Mouse (Mus musculus): Measurements from ENCODE around the gene Ppp2r5d. TPM values are rescaled to one million over a fixed set of nuclear protein-coding genes. Genes with fewer than 3 reads are reported as not detected.

The Ppp2r5d gene
- total and polyA plus RNA-seq, 2 experiments: 13.6 to 24.0 TPM

DNA sequence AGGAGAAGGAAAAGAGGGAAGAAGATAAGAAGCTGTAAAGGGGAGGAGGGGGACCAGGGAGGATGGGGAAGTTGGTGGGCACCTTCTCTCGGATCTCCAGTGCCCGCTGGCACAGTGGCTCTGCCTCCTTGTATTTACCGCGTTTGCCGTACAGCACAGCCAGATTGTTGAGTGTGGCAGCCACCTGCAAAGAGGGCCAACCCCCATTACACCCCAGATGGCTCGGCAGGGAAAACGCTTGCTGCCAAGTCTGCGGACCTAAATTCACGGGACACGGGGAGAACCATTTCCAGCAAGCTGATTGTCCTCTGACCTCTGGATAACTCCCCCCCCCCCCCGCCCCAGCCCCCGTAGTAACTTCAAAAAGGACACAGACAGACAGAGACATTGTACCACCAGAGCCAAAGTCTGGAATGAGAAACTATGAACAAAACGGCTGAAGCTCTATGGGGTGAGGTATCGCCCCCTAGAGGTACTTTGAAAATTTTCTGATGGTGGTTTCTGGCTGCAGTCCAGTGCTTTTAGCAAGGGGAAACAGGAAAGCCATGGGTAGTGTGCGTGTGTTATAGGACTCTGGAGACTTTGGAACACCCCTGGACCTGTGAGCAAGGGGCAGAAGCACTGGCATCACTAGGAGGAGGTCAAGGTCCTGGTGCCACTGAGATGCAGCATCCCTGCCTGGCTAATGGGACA lies 67.9 kb downstream of the Ppp2r5d start:
- H3K27me3 ChIP-seq (ENCODE audit: control insufficient read depth, insufficient read depth, low read length): no peaks in the 10 kb centered on the region
- TF ChIP-seq CTCF (IDR thresholded peaks at IDR 0.05; ENCODE audit: low read depth, low read length) (peak; percentile 38; the same call in 1 of the 2 replicates), POLR2A (IDR thresholded peaks at IDR 0.05; ENCODE audit: extremely low read depth, insufficient read depth, low read length) (no peak)
- H3K79me2 ChIP-seq (ENCODE audit: control insufficient read depth, insufficient read depth, low read length): no peaks in the 10 kb centered on the region
- H3K4me1 ChIP-seq (ENCODE audit: control insufficient read depth, insufficient read depth, low read length): no peaks in the 10 kb centered on the region
- DNase-seq (ENCODE audit: extremely low read depth, low read depth, low spot score): peak; percentile 24
- no peak overlapping the region for H3K9ac ChIP-seq (ENCODE audit: low read depth, low read length)
- WGBS: 53% methylated on average over 15 of the region's 15 CpGs
- H3K27ac ChIP-seq (replicated peaks; ENCODE audit: insufficient read depth, low read depth, low read length): no peak overlapping the region
- H3K4me3 ChIP-seq (ENCODE audit: insufficient read depth, low read depth, low read length): no peak overlapping the region
- peaks cover 33% of the 10 kb centered on the region; the same call in 1 of the 2 replicates for H3K36me3 ChIP-seq (ENCODE audit: control insufficient read depth, insufficient read depth, low read length)

Other genes with a start within 250 kb of the Ppp2r5d start
- 0.07 and 0.18 TPM in 2 replicates for gene Ttbk1, start 217.4 kb downstream of the Ppp2r5d start, total RNA-seq (2014; rRNA removed)
- 0.15 and 0.22 TPM in 2 replicates for gene Ttbk1, start 217.4 kb downstream of the Ppp2r5d start, polyA plus RNA-seq (2012; rRNA removed)
- 6.6 and 9.0 TPM in 2 replicates for gene Dnph1, start 208.4 kb downstream of the Ppp2r5d start, total RNA-seq (2014; rRNA removed)
- gene Dnph1, start 208.4 kb downstream of the Ppp2r5d start, polyA plus RNA-seq (2012; rRNA removed): 13.1 and 13.3 TPM in 2 replicates
- 4.1 and 5.1 TPM in 2 replicates for gene Cul9, start 158.7 kb downstream of the Ppp2r5d start, total RNA-seq (2014; rRNA removed)
- gene Cul9, start 158.7 kb downstream of the Ppp2r5d start, polyA plus RNA-seq (2012; rRNA removed): 5.7 and 10.1 TPM in 2 replicates
- 3.4 and 5.4 TPM in 2 replicates for gene Srf, start 148.9 kb downstream of the Ppp2r5d start, total RNA-seq (2014; rRNA removed)
- 32.2 and 45.6 TPM in 2 replicates for gene Srf, start 148.9 kb downstream of the Ppp2r5d start, polyA plus RNA-seq (2012; rRNA removed)
- gene Ptk7, start 75.6 kb downstream of the Ppp2r5d start, total RNA-seq (2014; rRNA removed): 0.65 and 0.87 TPM in 2 replicates
- gene Ptk7, start 75.6 kb downstream of the Ppp2r5d start, polyA plus RNA-seq (2012; rRNA removed): 0.40 and 0.66 TPM in 2 replicates
- gene Klc4, start 59.1 kb downstream of the Ppp2r5d start, total RNA-seq (2014; rRNA removed): 48.1 and 49.0 TPM in 2 replicates
- 46.6 and 55.5 TPM in 2 replicates for gene Klc4, start 59.1 kb downstream of the Ppp2r5d start, polyA plus RNA-seq (2012; rRNA removed)
- gene Mrpl2, start 58.9 kb downstream of the Ppp2r5d start, total RNA-seq (2014; rRNA removed): 58.5 and 71.1 TPM in 2 replicates
- gene Mrpl2, start 58.9 kb downstream of the Ppp2r5d start, polyA plus RNA-seq (2012; rRNA removed): 95.1 and 97.3 TPM in 2 replicates
- gene Cul7, start 54.8 kb downstream of the Ppp2r5d start, total RNA-seq (2014; rRNA removed): 5.0 and 5.4 TPM in 2 replicates
- 5.6 and 7.1 TPM in 2 replicates for gene Cul7, start 54.8 kb downstream of the Ppp2r5d start, polyA plus RNA-seq (2012; rRNA removed)
- 20.3 TPM in 2 replicates for gene Rrp36, start 30.8 kb downstream of the Ppp2r5d start, total RNA-seq (2014; rRNA removed)
- gene Rrp36, start 30.8 kb downstream of the Ppp2r5d start, polyA plus RNA-seq (2012; rRNA removed): 31.6 and 33.5 TPM in 2 replicates
- 52.4 and 60.4 TPM in 2 replicates for gene Mea1, start 26.3 kb downstream of the Ppp2r5d start, total RNA-seq (2014; rRNA removed)
- gene Mea1, start 26.3 kb downstream of the Ppp2r5d start, polyA plus RNA-seq (2012; rRNA removed): 55.2 and 65.9 TPM in 2 replicates
- 23.9 and 44.0 TPM in 2 replicates for gene Klhdc3, start 24.2 kb downstream of the Ppp2r5d start, total RNA-seq (2014; rRNA removed)
- gene Klhdc3, start 24.2 kb downstream of the Ppp2r5d start, polyA plus RNA-seq (2012; rRNA removed): 68.8 and 74.6 TPM in 2 replicates
- gene Pex6, start 6.4 kb upstream of the Ppp2r5d start, total RNA-seq (2014; rRNA removed): 39.5 and 46.4 TPM in 2 replicates
- 94.8 and 104 TPM in 2 replicates for gene Pex6, start 6.4 kb upstream of the Ppp2r5d start, polyA plus RNA-seq (2012; rRNA removed)
- 3,482 and 4,252 TPM in 2 replicates for gene Gnmt, start 24.1 kb upstream of the Ppp2r5d start, total RNA-seq (2014; rRNA removed)
- 4,950 and 5,107 TPM in 2 replicates for gene Gnmt, start 24.1 kb upstream of the Ppp2r5d start, polyA plus RNA-seq (2012; rRNA removed)
- gene Cnpy3, start 47.1 kb upstream of the Ppp2r5d start, total RNA-seq (2014; rRNA removed): 28.5 and 28.6 TPM in 2 replicates
- gene Cnpy3, start 47.1 kb upstream of the Ppp2r5d start, polyA plus RNA-seq (2012; rRNA removed): 38.3 and 40.7 TPM in 2 replicates
- gene Ptcra, start 58.6 kb upstream of the Ppp2r5d start, total RNA-seq (2014; rRNA removed): not detected in 2 replicates
- gene Ptcra, start 58.6 kb upstream of the Ppp2r5d start, polyA plus RNA-seq (2012; rRNA removed): 0.06 TPM in 1 of 2 replicates, not detected in the other
- gene 2310039H08Rik, start 67.5 kb upstream of the Ppp2r5d start, total RNA-seq (2014; rRNA removed): 97.6 and 124 TPM in 2 replicates
- gene 2310039H08Rik, start 67.5 kb upstream of the Ppp2r5d start, polyA plus RNA-seq (2012; rRNA removed): 167 and 185 TPM in 2 replicates
- 41.2 and 43.6 TPM in 2 replicates for gene Rpl7l1, start 77.6 kb upstream of the Ppp2r5d start, total RNA-seq (2014; rRNA removed)
- gene Rpl7l1, start 77.6 kb upstream of the Ppp2r5d start, polyA plus RNA-seq (2012; rRNA removed): 21.6 and 24.6 TPM in 2 replicates
- 7.9 and 13.5 TPM in 2 replicates for gene Bicral, start 153.4 kb upstream of the Ppp2r5d start, total RNA-seq (2014; rRNA removed)
- gene Bicral, start 153.4 kb upstream of the Ppp2r5d start, polyA plus RNA-seq (2012; rRNA removed): 3.2 and 3.9 TPM in 2 replicates
- 8.5 and 10.0 TPM in 2 replicates for gene Tbcc, start 185.6 kb upstream of the Ppp2r5d start, total RNA-seq (2014; rRNA removed)
- gene Tbcc, start 185.6 kb upstream of the Ppp2r5d start, polyA plus RNA-seq (2012; rRNA removed): 16.0 and 17.0 TPM in 2 replicates
- not detected in 2 replicates for gene Prph2, start 205.3 kb upstream of the Ppp2r5d start, total RNA-seq (2014; rRNA removed)
- gene Prph2, start 205.3 kb upstream of the Ppp2r5d start, polyA plus RNA-seq (2012; rRNA removed): 0.02 TPM in 1 of 2 replicates, not detected in the other

Data from liver, adult 2 months (tissue).